Mouse (Mus musculus) testis, adult 2 months (tissue): Measurements from ENCODE around the gene Cetn3.

Source experiments
- CTCF ChIP-seq: fragments of 200-500 bp; IDR thresholded peaks from 2 replicates; pipeline ENCODE4 v1.5.1; 2012; ENCODE audit warnings: low read depth, mild to moderate bottlenecking, inconsistent platforms, low read length, moderate library complexity; ENCODE audit not compliant: control insufficient read depth, insufficient read depth, insufficient replicate concordance
- POLR2A ChIP-seq: fragments of 200-500 bp; IDR thresholded peaks from 2 replicates; pipeline ENCODE4 v1.6.1; 2012; ENCODE audit warnings: low read depth, mild to moderate bottlenecking, inconsistent platforms, low read length, moderate library complexity; ENCODE audit not compliant: control insufficient read depth

DNA sequence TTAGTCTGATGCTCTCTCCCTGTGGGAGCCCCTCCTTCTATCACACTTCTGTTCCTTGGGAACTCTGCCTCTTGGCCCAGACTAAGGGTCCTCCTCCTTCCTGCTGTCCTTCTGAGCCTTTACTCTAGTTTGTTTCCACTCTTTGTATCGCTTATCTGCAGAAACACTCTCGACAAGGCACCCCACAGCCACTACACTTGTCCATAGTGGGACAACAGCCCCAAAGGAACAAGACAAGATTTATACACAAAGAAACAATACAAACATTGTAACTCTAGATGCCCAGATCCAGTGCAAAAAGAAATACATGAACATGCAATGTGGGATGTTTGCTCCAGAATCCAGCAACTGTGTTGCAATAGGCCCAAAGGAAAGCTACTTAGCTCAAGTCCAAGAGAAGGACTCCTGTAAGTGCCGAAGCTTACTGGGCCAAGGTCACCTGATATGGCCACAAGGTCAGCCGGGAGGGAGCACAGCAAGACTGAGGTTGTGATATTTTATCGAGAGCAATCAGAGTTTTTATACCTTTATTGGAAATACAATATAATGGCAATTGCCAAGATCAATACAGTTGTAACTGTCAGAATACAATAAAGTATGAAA, 25.7 kb upstream of the Cetn3 start:
- no peak for TF ChIP-seq CTCF
- no peak for TF ChIP-seq POLR2A
